Mouse (Mus musculus): Measurements from ENCODE around the gene Emp3.

GRCm38 (mm10) chr7:45920583-45921241 lies 492 bp downstream of the Emp3 start:
- TF ChIP-seq CTCF (conservative IDR thresholded peaks at IDR 0.05; ENCODE audit: insufficient read depth, insufficient read length, low read depth, low read length), result no peak
- TF ChIP-seq POLR2A (IDR thresholded peaks at IDR 0.05; ENCODE audit: low read depth, low read length), result no peak

Measured in kidney, adult 2 months (tissue).